Mouse (Mus musculus) spleen, adult 2 months (tissue): ENCODE measurements around the gene Cdh26.

ENCODE experiments used
- CTCF ChIP-seq: fragments of 200-500 bp; IDR thresholded peaks from 2 replicates; pipeline ENCODE4 v1.5.1; 2011; ENCODE audit warnings: mild to moderate bottlenecking, inconsistent platforms; ENCODE audit not compliant: insufficient read depth, insufficient read length, insufficient replicate concordance; ENCODE audit errors: extremely low read depth
- POLR2A ChIP-seq: fragments of 200-500 bp; IDR thresholded peaks from 2 replicates; pipeline ENCODE4 v1.6.1; 2011; ENCODE audit warnings: low read depth, low read length, inconsistent platforms

DNA sequence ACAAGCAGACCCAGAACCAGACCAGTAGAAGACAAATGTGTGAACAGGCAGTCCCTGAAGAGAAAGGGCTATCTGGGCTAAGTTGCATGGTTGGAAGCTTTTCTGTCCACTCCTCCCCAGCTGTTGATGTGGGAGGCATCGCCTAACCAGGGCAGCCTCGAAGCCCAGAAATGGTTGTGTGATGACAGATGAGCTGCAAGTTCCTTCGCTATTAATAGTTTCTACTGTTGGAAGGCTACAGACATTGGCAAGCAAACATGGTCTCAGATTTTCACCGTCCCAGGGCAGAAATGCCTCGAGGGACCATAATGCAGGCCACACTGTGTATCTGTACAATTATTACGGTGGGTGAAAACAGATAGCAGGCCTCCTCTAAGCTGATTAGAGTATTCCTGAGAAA lies 17.7 kb upstream of the Cdh26 start:
- TF ChIP-seq CTCF (no peak), POLR2A (no peak)
